Mouse (Mus musculus): ENCODE data around the gene Zfp790. TPM values are rescaled to one million over a fixed set of nuclear protein-coding genes. Genes with fewer than 3 reads are reported as not detected.

The Zfp790 gene
- 12.5 and 13.4 TPM in 2 replicates for polyA plus RNA-seq (2012; rRNA removed)

GRCm38 (mm10) chr7:29815910-29816429, at the start of gene Zfp790:
Gene Zfp790, plus strand, starts transcription at chr7:29816114.

GRCm38 (mm10) chr7:29768090-29768900, 47.6 kb upstream of the Zfp790 start, which contains the start of gene Zfp84:
Gene Zfp84, plus strand, starts transcription at chr7:29768552.

GRCm38 (mm10) chr7:29783871-29784551, 31.9 kb upstream of the Zfp790 start, which contains the start of gene Zfp30:
Gene Zfp30, plus strand, starts transcription at chr7:29783998.

DNA sequence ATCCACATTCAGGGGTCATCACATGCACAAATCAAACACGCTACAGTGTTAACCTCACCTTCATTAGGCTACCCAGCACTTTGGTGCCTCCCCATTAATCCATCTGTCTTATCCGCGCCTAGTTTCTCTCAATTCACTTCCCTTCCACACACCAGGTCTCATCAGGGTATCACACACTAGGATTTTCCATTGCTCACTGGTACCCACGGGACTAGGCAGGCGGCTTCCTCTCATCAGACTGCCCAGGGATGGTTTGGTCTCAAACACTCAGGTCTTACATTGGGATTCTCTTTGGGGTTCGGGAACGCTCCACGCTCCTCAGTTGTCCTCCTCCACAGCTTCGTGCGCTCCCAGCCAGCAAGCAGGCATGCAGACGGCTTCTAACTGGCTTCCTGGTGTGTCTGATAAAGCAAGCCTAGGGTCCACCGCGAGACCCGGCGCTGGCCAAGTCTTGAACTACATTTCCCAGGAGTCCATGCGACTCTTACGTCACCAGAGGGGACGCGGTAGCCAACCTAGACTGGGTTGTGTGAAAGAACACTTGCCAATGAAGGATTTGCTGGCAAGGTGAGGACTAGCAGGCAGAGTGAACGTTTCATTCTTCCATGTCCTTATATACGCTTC, 37.4 kb downstream of the Zfp790 start, which contains the start of gene Zfp940:
TSS of gene Zfp940 (minus strand) at position 451 of the 624 bp plus-strand sequence.

GRCm38 (mm10) chr7:29859532-29860517, 43.9 kb downstream of the Zfp790 start, which contains the start of gene Zfp420:
Gene Zfp420, plus strand, starts transcription at chr7:29859979.

Other genes starting within 250 kb of the Zfp790 start
- gene Catsperg2, start 89.1 kb upstream of the Zfp790 start, polyA plus RNA-seq (2012; rRNA removed): 0.02 and 0.10 TPM in 2 replicates
- gene Zfp84, start 47.6 kb upstream of the Zfp790 start, polyA plus RNA-seq (2012; rRNA removed): 10.6 and 12.1 TPM in 2 replicates
- gene Zfp30, start 32.1 kb upstream of the Zfp790 start, polyA plus RNA-seq (2012; rRNA removed): 7.7 and 9.1 TPM in 2 replicates
- 6.7 and 7.2 TPM in 2 replicates for gene Zfp940, start 37.6 kb downstream of the Zfp790 start, polyA plus RNA-seq (2012; rRNA removed)
- 7.7 and 12.2 TPM in 2 replicates for gene Zfp420, start 43.9 kb downstream of the Zfp790 start, polyA plus RNA-seq (2012; rRNA removed)
- 10.5 and 13.5 TPM in 2 replicates for gene Zfp27, start 90.5 kb downstream of the Zfp790 start, polyA plus RNA-seq (2012; rRNA removed)
- gene Zfp383, start 92.1 kb downstream of the Zfp790 start, polyA plus RNA-seq (2012; rRNA removed): 9.7 and 16.0 TPM in 2 replicates
- 11.8 and 12.0 TPM in 2 replicates for gene Zfp74, start 138.0 kb downstream of the Zfp790 start, polyA plus RNA-seq (2012; rRNA removed)
- gene Zfp568, start 167.8 kb downstream of the Zfp790 start, polyA plus RNA-seq (2012; rRNA removed): 14.7 and 24.0 TPM in 2 replicates
- 7.2 and 7.6 TPM in 2 replicates for gene Zfp14, start 235.3 kb downstream of the Zfp790 start, polyA plus RNA-seq (2012; rRNA removed)

Measured in central nervous system, embryonic 11.5 days (tissue).